Mouse (Mus musculus) layer of hippocampus, adult 8-10 months (tissue): ENCODE measurements around the gene Mlycd. TPM values are rescaled to one million over a fixed set of nuclear protein-coding genes. Genes with fewer than 3 reads are reported as not detected.
"Not testable (repeated sequence)": the region's sequence is repeated elsewhere in the genome, so short reads cannot be mapped to it uniquely, and the experiment has no call there.

Experiments used
- DNase-seq, 2 experiments: peaks; one replicate each; pipeline ENCODE4 v3.0.0; 2022; ENCODE audit warnings: low spot score in 2 of 2
- total RNA-seq, 4 experiments: library from RNA; stranded (reverse); gene quantifications; 2 replicates each; pipeline ENCODE4 v1.2.4; 2022

Gene Mlycd
- total RNA-seq, result 10 to 100 TPM; 26.3 to 28.5 (median 27.2) TPM

DNA sequence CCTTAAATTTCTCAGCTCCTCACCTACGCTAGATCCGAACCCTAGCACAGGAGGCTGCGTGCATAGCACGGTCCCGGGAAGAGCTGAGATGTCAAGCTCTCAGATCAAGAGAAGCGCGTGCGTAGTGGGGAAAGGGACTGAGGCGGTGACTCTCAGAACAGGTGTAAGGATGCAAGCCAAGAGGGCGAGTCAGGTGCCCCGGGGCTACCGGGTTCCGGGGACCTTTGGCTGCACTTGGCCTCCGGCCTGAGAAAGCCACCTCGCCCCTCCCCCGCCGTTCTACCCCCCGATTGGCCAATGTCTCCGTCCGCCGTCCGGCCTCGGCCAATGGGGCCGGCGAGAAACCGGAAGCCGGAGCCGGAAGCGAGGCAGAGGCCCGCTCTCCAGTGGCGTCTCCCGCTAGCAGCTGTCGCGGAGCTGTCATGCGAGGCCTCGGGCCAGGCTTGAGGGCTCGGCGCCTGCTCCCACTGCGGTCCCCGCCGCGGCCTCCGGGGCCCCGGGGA is at the start of gene Mlycd:
Mlycd (plus strand) TSS at position 355 of the 503 bp plus-strand sequence.
- peak; percentile 86 to 91 for DNase-seq

DNA sequence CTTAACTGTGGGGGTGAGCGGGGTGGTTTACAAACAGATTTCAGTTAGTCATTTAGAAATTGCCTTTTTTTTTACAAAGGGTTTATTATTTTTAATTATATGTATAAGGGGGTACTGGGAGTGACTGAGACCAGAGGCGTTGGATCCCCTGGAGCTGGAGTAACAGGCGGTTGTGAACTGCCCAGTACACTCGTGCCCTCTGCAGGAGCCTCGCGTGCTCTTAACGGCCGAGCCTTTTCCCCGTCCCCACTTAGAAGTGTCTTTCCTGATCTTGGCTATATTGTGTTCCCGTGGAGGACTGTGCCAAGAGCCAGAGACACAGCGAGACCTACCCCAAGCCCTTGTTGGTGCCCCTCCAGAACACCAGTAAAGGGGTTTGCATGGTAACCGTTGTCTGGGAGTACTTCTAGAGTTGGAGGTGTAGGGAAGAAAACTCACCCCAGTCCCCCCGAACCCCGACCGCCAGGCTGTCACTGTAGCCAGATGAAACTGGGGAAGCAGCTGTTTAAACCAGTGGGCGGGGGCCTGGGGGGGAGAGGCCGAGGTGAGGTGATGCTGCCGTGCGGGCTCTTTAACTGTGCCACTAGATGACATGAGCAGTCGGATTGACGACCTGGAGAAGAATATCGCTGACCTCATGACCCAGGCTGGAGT is 49.5 kb upstream of the Mlycd start:
- no peak for DNase-seq

DNA sequence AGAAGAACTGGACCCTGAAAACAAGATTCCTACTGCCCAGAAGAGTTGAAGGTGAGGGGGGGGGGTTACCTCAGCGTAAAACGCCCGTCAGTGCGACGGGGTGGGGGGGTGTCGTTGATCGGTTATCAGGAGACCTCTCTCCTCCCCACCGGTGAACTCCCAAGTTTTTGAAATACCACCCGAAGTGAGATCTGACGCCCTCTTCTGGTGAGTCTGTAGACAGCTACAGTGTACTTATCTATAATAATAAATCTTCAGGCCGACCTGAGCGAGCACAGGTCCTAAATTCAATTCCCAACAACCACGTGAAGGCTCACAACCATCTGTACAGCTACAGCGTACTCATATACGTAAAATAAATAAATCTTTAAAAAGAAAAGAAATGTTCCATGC is 49.0 kb upstream of the Mlycd start:
- DNase-seq, result no peak

DNA sequence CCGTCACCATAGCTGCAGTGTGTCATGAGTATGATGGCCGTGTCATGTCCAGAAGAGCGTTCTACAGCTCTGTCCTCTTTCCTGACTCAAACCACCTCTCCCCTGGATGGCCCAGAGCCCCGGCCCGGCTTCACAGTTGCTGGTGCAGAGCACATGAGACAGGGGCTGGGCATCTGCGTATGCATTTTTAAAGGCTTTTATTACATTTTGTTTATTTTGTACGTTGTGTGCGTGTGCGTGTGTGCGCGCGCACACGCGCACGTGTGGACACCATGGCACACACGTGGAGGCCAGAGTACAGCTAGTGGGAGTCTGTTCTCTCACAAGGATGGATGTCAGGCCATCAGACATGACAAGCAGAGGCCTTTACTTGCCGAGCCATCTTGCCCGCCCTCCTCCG is 43.0 kb upstream of the Mlycd start:
- no peak for DNase-seq

DNA sequence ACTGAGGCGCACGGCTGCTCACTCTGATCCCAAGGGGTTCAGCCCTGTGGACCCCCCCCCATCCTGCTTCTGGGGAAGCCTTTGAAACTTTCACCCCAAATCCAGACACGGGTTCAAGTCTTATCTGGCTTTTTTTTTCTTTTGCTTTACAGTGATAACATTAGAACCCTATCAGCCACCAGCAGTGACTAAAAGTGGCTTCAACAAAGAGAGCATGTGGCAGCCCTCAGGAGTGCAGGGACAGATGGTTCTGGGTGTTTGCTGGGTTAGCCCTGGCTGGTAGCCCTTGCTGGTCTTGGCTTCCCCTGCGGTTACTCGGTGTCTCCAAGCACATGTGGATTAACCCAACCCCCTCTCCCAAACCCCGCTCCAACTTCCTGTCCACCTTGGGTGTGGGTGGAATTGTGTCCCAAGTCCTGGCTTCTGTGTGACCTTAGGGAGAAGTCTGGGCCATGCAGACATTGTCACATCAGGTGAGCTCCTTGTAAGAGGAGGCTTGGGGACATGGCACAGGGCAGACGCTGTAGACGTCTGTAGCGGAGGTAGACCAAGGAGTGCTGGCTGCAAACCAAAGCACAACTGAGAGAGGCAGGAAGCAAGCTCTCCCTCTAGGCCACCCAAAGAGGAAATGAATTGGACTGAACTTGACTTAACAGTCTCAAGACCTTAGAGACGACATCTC is 41.6 kb upstream of the Mlycd start:
- no peak for DNase-seq

DNA sequence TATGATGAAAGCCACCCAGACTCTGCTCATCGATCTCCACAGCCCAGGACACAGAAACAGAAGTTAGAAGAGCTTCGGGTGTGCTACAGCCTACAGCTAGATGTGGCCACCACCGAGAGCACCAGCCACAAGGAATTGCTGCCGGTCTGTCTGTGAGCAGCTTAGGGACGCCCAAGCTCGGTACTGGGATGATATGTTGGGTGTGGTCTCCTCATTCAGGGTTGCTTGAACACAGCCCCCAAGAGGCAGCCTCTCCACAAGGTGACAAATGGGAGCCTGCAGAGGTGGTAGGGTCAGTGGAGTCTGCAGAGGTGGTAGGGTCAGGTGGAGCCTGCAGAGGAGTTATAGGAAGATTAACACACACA is 41.0 kb upstream of the Mlycd start:
- no peak for DNase-seq

DNA sequence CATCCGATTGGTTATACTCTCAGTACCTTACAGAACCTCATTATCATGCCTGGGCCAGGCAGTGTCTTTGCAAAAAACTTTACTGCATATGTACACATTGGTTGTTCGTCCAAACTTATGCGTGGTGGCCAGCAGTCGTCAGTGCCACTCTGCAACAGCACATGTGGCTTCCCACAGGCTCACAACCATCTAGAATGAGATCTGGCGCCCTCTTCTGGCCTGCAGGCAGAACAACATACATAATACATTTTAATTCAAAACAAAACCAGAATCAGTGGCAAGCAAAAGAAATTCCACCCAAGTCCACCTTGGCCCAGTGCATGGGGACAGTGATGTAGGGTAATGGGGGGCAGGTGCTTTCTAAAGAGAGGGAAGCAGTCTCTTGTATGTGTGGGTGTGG is 38.0 kb upstream of the Mlycd start:
- DNase-seq, result not testable (repeated sequence)

DNA sequence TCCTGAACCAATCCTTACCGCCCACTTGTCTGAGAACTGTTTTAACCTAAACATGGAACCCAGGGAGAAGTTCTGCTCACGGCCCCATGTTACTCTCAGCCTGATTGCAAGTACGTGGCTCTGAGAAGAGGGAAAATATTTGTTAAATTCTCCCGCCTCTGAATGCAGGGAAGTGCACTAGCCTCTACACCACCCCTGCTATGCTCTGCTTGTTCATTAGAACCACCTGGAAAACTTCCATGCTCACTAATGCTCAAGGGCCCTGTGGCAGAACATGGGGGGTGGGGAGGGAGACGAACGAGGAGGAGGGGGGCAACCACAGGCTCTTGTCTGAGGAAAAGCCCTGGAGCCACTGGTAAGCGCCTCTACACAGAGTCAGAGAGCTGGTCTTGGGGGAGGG is 36.5 kb upstream of the Mlycd start:
- no peak for DNase-seq

DNA sequence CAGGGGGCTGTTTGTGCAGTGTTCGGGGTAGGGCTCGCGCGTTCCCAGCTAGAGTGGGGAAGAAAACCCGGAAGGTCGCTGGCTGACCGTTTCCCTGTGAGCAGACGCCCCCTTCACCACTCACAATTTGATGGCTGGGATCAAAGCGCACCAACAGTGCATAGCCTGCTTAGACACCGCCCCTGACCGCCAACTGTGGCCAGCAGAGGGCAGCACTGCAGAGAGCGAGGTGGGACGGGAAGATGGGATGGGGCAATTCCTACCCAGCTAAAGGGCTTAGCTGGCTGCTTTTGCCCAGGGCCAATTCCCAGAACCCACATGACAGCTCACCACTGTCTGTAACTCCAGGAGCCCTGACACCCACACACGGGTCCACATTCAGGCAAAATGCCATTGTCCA is 35.8 kb upstream of the Mlycd start:
- DNase-seq, result no peak

DNA sequence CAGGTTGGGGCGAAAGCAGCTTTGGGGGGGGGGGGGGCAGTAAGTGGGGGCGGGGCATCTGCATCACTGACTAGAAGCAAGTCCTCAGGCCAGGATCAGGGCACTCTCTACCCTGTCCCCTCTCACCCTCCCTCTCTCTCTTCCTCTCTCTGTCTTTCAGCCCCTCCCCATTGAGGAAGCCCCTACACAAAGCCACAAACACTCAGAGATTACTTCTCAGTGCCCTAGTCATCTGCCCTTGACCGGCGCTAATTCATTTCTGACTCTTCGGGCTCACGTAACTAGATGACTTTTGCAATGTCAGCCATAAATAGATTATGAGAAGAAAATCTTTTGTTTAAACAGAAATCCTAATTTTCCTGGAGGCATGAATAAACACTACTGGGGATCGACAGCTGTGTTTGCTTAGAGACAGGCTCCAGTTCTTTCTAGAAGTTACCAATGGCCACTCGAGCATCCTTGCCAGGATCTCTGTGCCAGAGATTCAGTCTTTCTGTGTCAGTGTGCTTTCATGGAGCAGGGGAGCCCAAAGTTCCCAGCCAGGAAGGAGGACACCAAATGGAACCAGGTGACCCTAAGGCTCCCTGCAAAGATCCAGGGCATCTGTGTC is 33.9 kb upstream of the Mlycd start:
- DNase-seq, result no peak

DNA sequence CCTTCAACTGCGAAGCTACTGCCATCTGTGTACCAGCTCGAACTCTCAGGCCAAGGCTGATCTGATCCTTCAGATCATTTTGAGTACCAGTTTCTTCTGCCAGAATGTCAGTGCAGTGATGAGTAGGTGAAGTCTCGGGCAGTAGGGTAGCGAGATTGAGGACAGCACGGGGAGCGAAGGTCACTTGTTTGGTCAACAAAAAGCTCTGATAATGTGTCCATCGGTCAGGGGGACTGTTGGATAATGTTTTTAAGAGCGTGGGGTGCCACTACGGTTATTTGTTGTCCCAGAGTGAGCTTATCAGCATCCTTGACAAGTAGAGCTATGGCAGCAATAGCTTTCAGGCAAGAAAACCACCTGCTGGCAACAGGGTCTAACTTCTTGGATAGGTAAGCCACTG is 20.0 kb upstream of the Mlycd start:
- not testable (repeated sequence) for DNase-seq

DNA sequence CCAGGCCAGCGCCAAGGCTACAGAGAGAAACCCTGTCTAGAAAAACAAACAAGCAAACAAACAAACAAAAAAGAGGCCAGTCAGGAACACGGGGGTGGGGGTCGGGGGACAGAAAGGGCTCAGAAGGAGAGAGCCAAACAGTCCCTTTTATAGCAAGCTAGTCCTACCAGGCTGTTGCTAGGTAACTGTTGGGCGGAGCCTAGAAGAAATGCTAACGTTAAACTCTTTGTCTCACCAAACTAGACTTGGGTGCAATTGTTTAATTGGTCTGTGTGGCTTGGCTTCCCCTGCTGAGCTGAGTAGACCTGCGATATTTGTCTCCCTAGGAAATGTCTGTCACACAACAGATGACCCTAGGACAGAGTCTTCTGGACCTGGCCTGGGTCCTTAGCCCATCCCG is 16.2 kb upstream of the Mlycd start:
- no peak for DNase-seq

DNA sequence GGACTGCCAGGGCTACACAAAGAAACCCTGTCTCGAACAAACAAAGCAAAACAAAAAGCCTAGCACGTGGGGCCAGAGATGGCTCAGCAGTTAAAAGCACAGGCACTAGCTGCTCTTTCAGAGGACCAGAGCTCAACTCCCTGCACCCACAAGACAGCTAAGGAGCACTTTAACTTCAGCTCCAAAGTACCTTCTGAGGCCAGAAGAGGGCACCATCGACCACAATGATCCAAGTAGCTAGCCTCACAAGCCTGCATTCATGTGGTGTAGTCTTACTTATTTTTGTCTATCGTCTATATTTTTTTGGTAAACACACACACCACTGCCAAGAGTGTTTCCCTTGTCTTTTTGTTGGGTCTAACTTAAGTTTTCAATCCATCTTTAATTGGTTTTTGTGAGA is 14.1 kb upstream of the Mlycd start:
- DNase-seq, result peak in 1 of 2 experiments; percentile 20

DNA sequence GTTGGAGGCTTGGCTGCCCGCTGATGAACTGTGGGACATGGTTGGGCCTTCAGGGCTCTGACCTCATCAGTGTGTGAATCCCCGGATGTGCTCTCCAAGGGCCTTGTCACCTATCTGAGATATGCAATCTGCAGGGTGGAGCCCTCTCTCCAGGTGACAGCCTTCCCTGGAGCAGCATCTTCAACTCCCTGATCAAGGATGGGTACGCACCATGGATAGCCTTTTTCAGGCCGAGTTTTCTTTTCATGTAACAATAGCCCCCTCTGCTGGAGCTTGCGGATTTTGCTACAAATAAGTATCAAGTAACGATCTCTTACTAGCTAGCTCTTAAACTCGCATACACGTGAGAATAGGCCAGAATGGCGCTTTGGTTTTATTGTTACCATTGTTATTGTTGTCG is 10.2 kb upstream of the Mlycd start:
- DNase-seq, result peak; percentile 67 to 88

DNA sequence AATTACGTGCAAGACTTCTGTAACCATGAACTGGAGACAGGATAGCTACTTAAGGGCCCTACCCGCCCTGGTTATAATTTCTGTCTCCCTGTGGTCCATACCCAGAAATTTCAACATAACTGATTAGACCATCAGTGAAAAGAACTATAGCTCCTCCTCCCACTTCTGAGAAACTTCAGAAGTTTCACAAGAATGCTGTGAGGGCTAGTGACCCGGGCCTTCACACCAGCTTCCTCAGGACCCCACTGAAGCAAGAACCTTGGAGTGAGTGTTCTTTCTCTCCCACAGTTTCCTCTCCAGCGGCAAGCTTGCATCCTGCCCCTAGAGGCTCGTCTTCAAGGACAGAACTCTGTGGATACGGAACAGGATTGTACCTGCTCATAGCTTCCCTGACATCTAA is 8.8 kb upstream of the Mlycd start:
- no peak for DNase-seq

DNA sequence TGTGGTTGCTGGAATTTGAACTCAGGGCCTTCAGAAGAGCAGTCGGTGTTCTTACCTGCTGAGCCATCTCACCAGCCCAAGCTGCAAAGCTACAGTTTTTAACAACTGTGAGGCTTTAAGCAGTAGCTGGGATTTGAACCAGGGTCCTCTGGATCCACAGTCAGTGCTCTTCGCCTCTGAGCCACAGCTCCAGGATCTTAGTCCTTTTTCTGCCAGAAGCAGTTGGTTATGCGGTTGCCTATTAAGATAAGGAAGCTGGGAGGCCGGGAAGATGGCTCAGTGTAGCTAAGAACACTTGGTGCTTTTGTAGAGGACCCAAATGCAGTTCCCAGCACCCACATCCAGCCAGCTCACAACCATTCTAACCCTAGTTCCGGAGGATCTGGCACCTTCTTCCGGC is 7.7 kb upstream of the Mlycd start:
- no peak for DNase-seq

DNA sequence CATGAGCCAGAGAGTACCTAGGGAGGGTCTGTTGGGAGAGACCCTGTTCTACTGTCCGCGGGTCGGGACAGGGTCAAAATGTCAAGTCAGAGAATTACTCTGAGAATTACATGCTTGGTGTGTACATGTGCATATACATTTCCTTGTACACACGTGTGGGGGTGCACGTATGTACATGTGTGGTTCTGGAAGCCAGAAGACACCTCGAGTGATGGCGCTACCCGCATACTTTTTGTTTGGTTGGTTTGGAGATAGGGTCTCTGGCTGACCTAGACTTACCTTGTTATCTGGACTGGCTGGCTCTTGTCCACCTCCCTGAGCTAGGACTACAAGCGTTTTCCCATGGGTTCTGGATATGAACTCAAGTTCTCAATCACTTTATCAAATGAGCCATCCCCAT is 581 bp upstream of the Mlycd start:
- no peak for DNase-seq

DNA sequence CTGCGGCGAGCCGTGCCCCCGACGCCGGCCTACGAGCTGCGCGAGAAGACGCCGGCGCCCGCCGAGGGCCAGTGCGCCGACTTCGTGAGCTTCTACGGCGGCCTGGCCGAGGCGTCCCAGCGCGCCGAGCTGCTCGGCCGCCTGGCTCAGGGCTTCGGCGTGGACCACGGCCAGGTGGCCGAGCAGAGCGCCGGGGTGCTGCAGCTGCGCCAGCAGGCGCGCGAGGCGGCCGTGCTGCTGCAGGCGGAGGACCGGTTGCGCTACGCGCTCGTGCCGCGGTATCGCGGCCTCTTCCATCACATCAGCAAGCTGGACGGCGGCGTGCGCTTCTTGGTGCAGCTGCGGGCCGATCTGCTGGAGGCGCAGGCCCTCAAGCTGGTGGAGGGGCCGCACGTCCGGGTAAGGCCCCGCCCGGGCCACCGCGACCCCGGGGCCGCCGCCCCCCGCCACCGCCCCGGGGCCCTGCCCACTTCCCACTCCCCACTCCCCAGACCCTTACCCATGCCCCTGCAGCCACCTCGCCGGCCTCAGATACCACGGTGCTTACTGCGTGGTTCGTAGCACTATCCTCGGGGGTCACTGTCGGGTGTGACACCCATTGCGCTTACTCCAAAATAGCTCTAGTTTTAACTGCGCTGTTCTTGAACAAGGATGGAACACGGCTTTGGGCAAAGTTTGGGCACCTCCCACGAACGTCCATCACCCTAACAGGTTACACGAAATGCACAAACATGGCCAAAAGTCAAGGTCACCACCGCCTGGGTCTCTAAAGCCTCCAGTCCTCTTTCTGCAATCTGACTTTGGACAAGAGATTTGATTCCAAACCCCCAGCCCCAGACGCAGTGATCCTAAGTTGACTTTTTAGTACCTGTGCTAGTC is 633 bp downstream of the Mlycd start:
- DNase-seq, result no peak

DNA sequence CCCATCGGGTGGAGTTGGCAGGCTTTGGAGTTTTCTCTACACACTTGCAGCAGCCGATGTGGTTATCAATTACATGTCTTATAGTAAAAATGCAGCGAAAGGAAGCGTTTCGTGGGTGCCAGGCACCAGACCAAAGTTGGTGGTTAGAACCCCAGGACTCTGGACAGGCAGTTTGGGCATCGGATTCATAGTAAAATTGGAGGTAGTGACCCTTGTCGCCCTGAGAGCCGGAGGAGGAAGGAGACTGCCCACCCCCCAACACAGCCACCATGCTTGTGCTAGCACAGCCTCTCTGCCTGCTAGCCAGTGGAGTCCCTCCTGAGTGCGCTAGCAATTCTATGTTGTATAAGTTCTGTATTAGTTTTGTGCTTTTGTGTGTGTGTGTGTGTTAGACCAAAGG is 3.9 kb downstream of the Mlycd start:
- no peak for DNase-seq

DNA sequence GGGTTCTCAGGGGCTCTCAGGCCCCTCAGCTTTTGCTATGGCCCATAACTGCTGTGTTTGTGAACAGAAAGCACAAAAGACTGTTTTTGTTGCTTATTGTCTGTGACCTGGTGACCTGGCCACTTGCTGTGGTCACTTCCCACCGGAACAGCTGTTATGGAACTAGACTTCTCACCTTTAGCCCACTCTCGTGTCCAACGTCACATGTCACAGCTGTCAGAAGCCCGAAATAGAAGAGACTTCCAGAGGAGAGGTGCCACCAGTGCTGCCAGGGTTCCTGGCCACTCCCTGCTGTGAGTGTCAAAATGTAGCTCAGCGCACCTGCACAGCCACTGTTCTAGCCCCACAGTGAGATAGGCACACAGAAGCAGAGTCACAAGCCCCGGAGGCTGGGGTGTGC is 4.6 kb downstream of the Mlycd start:
- no peak for DNase-seq

DNA sequence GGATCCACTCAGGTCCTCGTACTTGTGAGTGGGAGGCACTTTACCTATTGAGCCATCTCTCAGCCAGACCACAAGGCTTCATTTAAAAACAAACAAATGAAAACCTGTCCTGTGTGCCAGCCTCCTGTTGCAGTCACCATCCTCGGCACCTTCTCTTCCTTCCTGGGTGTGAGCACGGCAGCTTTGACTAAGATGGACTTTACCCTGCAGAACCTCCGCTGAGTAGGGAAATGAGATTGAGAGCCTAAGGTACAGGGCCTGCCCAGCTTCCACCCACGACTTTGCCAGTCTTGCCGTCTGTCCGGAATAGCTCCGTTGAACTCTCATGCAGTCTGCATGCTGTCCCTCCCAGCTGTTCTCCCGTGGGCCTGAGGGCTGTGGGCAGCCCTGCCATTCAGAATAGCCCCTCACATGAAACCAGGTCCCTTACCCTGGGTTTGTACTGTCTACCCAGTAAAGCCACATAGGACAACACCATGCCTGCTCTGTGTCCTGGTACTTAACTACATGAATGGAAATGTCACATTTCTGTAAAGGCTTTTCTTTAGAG is 5.5 kb downstream of the Mlycd start:
- no peak for DNase-seq

DNA sequence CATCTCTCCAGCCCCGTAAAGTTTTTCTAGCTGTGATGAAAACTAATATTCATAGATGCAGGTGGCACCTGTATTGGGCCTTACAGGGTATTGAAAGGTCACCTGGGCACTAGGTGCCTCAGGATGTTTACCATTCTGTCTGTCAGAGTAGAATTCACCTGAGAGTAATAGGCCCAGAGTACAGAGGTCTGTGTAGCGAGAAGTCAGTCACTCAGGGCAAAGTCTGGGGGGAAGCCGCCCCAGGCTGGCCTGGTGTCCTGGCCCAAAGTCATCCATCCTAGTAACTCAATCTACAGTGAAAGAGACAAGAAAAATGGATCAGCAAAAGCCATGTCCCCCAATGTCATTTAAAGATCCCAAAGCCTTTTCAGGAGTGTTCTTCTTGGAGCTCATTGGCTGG is 6.2 kb downstream of the Mlycd start:
- DNase-seq, result no peak
